Mouse (Mus musculus) ES-Bruce4 (cell line): ENCODE measurements around the gene 2410015M20Rik.

Experiments used
- CTCF ChIP-seq: IDR thresholded peaks from one replicate; pipeline ENCODE4 v1.8.1; 2011; ENCODE audit warnings: low read depth, low read length
- POLR2A ChIP-seq: IDR thresholded peaks from one replicate; pipeline ENCODE4 v1.8.1; 2011; ENCODE audit warnings: low read length; ENCODE audit not compliant: insufficient read depth

- TF ChIP-seq CTCF: no peak
- TF ChIP-seq POLR2A: no peak
Measured at GRCm38 (mm10) chr17:56616725-56617124, 7.2 kb upstream of the 2410015M20Rik start.
